Mouse (Mus musculus) ovary, postnatal 14 days (tissue): Measurements from ENCODE around the gene Ppp3r1.

Experiments
- DNase-seq: peaks from one replicate; pipeline ENCODE4 v3.0.0; 2022; ENCODE audit warnings: low spot score

Gene Ppp3r1

GRCm38 (mm10) chr11:17158858-17159737 lies at the start of gene Ppp3r1:
Ppp3r1 (plus strand) TSS chr11:17159263.
- peak; percentile 97 for DNase-seq

GRCm38 (mm10) chr11:17112419-17113090 lies 46.5 kb upstream of the Ppp3r1 start:
- DNase-seq = no peak

DNA sequence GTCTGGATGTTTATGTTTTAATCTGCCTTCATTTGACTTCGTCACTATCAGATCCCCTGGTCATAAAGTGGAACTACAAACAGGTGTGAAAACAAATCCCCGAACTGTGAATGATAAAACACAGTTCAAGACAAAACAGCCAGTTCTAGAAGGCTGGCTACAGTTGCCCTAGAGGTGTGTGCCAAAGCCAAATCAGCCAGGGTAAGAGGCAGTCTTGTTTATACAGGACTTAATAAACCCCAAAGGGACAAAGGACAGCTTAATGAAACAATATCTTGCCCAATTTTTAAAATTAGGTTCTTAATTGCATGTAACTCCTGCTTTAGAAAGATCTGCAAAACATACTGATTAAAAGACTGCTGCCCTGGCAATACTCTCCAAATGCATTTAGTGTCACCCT lies 32.6 kb upstream of the Ppp3r1 start:
- no peak for DNase-seq

- DNase-seq = no peak
Observed at GRCm38 (mm10) chr11:17135638-17136037, 23.4 kb upstream of the Ppp3r1 start.

DNA sequence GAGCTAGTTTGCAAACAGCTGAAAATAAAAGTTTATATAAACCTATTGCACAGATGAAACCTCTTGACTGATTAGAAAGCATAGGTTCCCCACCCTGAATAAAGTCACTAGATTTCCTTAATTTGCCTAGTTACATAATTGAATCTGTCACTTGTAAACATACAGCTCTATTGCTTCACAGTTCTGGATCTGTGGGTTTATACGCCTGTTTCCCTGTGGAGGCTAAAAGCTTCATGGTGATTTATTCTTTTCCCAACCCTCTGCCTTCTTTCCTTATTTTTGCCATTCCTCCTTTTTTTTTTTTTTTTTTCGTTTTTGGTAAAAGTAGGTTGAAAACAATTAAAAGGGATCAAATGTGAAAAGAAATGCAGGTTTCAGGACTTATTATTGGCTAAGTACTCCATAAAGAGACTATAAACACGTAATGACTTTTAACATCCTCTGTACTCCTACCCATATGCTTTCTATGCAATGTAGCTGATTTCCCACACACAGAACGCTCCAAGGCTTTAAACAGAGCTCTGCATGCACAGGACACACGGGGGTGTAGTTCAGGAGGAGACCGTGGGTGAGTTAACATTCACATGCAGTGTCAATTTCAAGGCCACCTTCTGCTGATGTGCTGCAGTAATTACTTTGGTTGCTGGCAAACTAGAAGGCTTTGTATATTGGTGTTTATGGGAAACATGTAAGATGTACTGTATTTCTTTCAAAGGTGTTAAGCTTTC lies 20.6 kb upstream of the Ppp3r1 start:
- DNase-seq = no peak

DNA sequence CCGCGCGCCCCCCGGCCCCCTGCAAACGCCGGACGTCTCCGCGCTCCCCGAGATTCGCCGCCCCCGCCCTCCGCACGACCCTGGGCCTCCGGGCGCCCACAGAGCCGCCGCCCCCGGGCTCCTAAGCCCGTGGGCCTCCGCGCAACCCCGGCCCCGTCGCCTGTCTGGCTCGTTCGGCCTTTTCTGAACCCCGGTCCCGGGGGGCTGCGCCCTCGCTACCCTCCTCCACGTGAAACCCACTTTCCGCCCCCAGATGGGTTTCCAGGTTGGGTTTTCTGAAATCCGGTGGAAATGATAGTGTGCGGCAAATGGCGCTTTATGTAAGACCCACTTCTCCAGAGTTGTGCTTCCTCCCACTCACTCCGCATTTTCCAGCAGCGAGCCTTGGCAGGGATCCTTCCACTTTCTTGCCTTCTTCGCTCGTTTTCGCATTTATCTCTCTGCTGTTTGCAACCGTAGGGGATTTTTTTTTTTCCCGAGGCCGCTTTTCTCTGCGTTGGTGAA lies 727 bp downstream of the Ppp3r1 start:
- DNase-seq = peak; percentile 10

GRCm38 (mm10) chr11:17160242-17160641 lies 1.2 kb downstream of the Ppp3r1 start:
- peak; percentile 18 for DNase-seq

- no peak for DNase-seq
Observed at GRCm38 (mm10) chr11:17163956-17164355, 4.9 kb downstream of the Ppp3r1 start.

DNA sequence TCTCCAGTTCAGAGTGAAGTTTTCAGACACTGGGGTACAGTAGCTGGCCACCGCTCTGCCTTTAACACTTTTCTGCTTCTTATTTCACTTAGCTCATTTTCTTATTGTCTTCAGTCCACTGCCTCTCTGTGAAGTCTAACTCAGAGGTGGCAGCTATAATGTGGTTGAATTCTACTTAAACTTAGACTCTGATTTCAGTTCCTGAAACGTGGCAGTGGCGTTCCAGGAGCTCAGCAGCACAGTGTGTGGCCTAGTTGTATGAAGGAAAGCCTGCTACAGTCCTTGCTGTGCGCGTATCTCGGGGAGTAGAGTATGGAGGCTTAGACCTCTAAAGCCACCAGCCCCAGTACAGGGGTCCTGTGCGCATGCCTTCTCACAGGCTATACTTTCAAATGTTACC lies 7.6 kb downstream of the Ppp3r1 start:
- no peak for DNase-seq

- DNase-seq = no peak
Observed at GRCm38 (mm10) chr11:17169262-17169661, 10.2 kb downstream of the Ppp3r1 start.

- no peak for DNase-seq
Observed at GRCm38 (mm10) chr11:17170938-17171729, 12.1 kb downstream of the Ppp3r1 start.

- DNase-seq = no peak
Observed at GRCm38 (mm10) chr11:17172300-17172699, 13.2 kb downstream of the Ppp3r1 start.

- no peak for DNase-seq
Observed at GRCm38 (mm10) chr11:17176638-17177037, 17.6 kb downstream of the Ppp3r1 start.

DNA sequence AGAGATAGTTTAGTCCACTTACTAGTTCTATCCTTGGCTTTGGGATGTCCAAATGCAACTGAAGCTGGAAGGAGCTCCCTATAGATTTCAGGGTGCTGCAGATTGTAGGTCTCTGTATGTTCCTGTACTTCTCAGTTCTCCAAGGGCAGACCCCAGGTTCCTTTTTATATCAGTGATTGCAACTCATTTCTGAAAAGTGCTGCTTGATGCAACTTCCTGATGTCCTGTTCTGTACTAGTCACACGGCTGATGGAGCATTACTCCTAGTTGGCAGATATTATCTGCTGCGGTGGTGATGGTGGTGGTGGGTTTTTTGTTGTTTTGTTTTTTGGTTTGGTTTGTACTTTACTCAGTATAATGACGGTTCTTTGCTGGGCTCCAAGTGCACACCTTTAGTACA lies 21.7 kb downstream of the Ppp3r1 start:
- no peak for DNase-seq

DNA sequence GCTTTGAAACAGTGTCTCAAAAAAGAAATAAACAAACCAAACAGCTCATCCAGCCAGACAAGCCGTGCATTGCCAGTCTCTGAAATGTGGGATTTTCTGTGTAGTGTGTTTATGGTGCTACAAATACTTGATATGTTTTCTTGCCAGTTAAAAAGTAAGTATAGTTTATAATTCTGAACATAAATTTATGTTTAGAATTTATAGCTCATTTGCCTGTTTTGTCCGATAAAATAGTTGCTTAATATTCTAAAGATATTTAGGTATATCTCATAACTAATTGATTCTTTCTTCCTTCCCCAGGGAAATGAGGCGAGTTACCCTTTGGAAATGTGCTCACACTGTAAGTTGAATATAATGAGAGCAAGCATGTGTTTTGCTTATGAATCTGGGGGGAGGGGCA lies 22.7 kb downstream of the Ppp3r1 start, which contains the start of gene Wdr92:
Gene Wdr92, plus strand, starts transcription at position 301 of the 400 bp plus-strand sequence.
- DNase-seq = no peak

DNA sequence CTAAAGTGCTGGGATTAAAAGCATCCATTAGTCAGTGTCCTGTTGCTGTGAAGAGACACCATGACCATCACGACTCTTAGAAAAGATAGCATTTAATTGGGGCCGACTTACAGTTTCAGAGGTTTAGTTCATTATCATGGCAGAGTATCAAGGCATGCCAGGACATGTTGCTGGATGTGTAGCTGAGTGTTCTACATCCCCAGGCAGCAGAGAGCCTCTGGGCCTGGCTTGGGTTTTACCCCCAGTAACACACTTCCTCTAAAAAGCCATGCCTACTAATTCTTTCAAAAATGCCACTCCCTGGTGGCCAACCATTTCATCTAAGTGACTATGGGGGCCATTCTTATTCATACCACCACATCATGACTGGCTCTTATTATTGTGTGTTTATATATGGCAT lies 24.1 kb downstream of the Ppp3r1 start:
- DNase-seq = no peak

GRCm38 (mm10) chr11:17187649-17188048 lies 28.6 kb downstream of the Ppp3r1 start:
- DNase-seq = no peak

- no peak for DNase-seq
Observed at GRCm38 (mm10) chr11:17188786-17189185, 29.7 kb downstream of the Ppp3r1 start.

GRCm38 (mm10) chr11:17192151-17192844 lies 33.2 kb downstream of the Ppp3r1 start:
- DNase-seq = no peak

GRCm38 (mm10) chr11:17199170-17199569 lies 40.1 kb downstream of the Ppp3r1 start:
- no peak for DNase-seq
